Mouse (Mus musculus): ENCODE measurements around the gene Bcl7b.

DNA sequence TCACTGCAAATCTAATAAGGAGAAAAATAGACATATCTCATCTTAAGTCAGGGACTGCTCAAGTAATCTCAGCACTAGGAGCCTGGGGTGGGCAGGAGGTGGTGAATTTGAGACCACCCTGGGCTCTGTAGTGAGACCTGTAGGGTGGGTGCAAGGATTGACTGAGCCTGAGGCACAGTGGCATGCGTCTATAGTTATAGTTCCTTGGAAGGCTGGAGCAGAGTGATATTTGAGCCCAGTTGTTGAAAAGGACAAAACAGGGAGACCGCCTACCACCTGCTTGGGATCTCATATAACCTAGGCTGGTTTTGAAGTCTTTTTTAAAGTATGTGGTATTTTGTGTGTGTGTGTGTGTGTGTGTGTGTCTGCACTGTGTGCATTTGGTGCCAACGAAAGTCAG lies 56.1 kb downstream of the Bcl7b start:
- TF ChIP-seq CTCF (IDR thresholded peaks at IDR 0.05; ENCODE audit: insufficient read depth, low read length) (no peak), POLR2A (IDR thresholded peaks at IDR 0.05; ENCODE audit: borderline replicate concordance, extremely low read depth, low read depth, low read length) (no peak)

Measured in lung, adult 2 months (tissue).